Mouse (Mus musculus) small intestine, adult 2 months (tissue): ENCODE data around the gene Shf. TPM values are rescaled to one million over a fixed set of nuclear protein-coding genes. Genes with fewer than 3 reads are reported as not detected.

Experiments
- H3K27ac ChIP-seq: fragments of 200-500 bp; 2 replicates; pipeline ENCODE4 v1.5.1; 2012; ENCODE audit warnings: low read depth, low read length, control low read depth, inconsistent platforms; ENCODE audit not compliant: insufficient read depth
- H3K27me3 ChIP-seq: fragments of 200-500 bp; 2 replicates; pipeline ENCODE4 v1.6.1; 2012; ENCODE audit warnings: mild to moderate bottlenecking, moderate library complexity, low read length, inconsistent platforms; ENCODE audit not compliant: control insufficient read depth, insufficient read depth
- H3K36me3 ChIP-seq: fragments of 200-500 bp; 2 replicates; pipeline ENCODE4 v1.6.1; 2012; ENCODE audit warnings: mild to moderate bottlenecking, low read length, control low read depth, inconsistent platforms; ENCODE audit not compliant: control insufficient read depth, insufficient read depth
- H3K4me1 ChIP-seq: fragments of 200-500 bp; 2 replicates; pipeline ENCODE4 v1.6.1; 2012; ENCODE audit warnings: low read length, inconsistent platforms, mixed read lengths; ENCODE audit not compliant: control insufficient read depth, insufficient read depth, insufficient read length
- H3K4me3 ChIP-seq: fragments of 200-500 bp; 2 replicates; pipeline ENCODE4 v1.5.1; 2012; ENCODE audit warnings: low read depth, mild to moderate bottlenecking, control low read depth, inconsistent platforms, low read length, moderate library complexity
- CTCF ChIP-seq: fragments of 200-500 bp; IDR thresholded peaks from 2 replicates; pipeline ENCODE4 v1.5.1; 2012; ENCODE audit warnings: low read depth, mild to moderate bottlenecking, control low read depth, inconsistent platforms, low read length, moderate library complexity, mixed read lengths; ENCODE audit not compliant: insufficient replicate concordance, insufficient read length; ENCODE audit errors: extremely low read depth
- POLR2A ChIP-seq: fragments of 200-500 bp; IDR thresholded peaks from 2 replicates; pipeline ENCODE4 v1.6.1; 2012; ENCODE audit warnings: low read depth, mild to moderate bottlenecking, control low read depth, inconsistent platforms, low read length, moderate library complexity
- WGBS: fragments of 180-500 bp; shearing (Covaris S2); methylation state at CpG from one replicate; pipeline ENCODE4 v1.1.7; 2018; 5-methylcytosine and 5-hydroxymethylcytosine counted together
- polyA plus RNA-seq: library from polyadenylated mRNA; depleted of rRNA; stranded (reverse); fragments of >200 nt; gene quantifications from 2 replicates; pipeline ENCODE4 v1.2.3, GENCODE M21; 2012

Shf gene
- polyA plus RNA-seq, 1 experiment: 9.1 TPM

GRCm38 (mm10) chr2:122327986-122328385 is 41.0 kb downstream of the Shf start:
- 61% methylated on average over 3 of the region's 3 CpGs for WGBS
- TF ChIP-seq POLR2A (no peak), CTCF (no peak)
- Histone ChIP-seq H3K27me3 (no peaks in the 10 kb centered on the region), H3K4me1 (no peaks in the 10 kb centered on the region; the same call in 1 of the 2 replicates), H3K36me3 (no peaks in the 10 kb centered on the region), H3K27ac (no peak overlapping the region), H3K4me3 (no peak overlapping the region)

- WGBS: 78% methylated on average over 2 of the region's 2 CpGs
- Histone ChIP-seq H3K4me3 (no peak overlapping the region), H3K27ac (no peak overlapping the region), H3K27me3 (no peaks in the 10 kb centered on the region), H3K36me3 (no peaks in the 10 kb centered on the region), H3K4me1 (no peaks in the 10 kb centered on the region; the same call in 1 of the 2 replicates)
- TF ChIP-seq CTCF (no peak), POLR2A (no peak)
These were observed 43.6 kb downstream of the Shf start for GRCm38 (mm10) chr2:122325361-122325760.

DNA sequence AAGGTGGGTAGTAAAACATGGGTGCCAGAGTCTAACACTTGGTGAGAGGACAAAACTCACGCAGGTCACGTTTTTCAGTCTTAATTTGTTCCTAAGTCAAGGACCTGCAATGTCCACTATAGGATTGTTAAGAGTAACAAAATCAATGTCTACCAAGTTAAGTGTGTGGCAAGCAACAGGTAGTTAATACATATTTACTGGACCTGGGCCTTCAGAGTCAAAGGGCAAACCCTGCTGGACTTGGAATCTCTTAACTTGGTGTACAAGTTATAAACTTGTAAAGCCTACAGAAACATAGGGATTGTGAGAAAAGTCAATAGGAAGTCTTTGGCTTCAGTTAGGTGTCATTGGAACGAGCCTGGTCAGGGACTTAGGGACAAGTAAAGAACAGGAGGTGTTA is 44.4 kb downstream of the Shf start:
- Histone ChIP-seq H3K36me3 (no peaks in the 10 kb centered on the region), H3K4me3 (no peak overlapping the region), H3K4me1 (no peaks in the 10 kb centered on the region; the same call in 1 of the 2 replicates), H3K27me3 (no peaks in the 10 kb centered on the region), H3K27ac (no peak overlapping the region)
- WGBS: 73% methylated on average over 3 of the region's 3 CpGs
- TF ChIP-seq CTCF: no peak
- no peak for TF ChIP-seq POLR2A

DNA sequence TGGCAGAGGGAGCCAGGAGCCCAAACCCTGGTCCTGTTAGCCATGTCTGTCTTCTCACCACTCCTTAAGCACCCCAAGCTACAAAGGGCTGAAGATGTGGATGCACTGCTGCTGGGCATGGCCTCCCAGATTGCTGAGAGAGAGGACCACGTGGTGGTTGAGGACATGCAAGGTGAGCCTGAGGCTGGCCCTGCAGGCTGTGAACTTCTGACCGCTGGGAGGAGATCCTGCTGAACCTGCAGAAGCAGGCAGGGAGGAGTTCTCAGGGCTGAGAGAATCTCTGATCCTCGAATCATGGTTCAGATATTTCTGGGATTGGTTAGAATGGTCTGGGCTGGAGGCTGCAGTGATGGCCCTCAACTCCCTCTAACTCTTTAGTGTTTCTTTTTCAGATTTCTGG is 45.0 kb downstream of the Shf start:
- Histone ChIP-seq H3K4me3 (no peak overlapping the region), H3K36me3 (no peaks in the 10 kb centered on the region), H3K4me1 (no peaks in the 10 kb centered on the region; the same call in 1 of the 2 replicates), H3K27ac (no peak overlapping the region), H3K27me3 (no peaks in the 10 kb centered on the region)
- WGBS: 64% methylated on average over 3 of the region's 3 CpGs
- no peak for TF ChIP-seq CTCF
- TF ChIP-seq POLR2A: no peak

GRCm38 (mm10) chr2:122317384-122317783 is 51.6 kb downstream of the Shf start:
- H3K36me3 ChIP-seq: no peaks in the 10 kb centered on the region
- TF ChIP-seq POLR2A: no peak
- no peak for TF ChIP-seq CTCF
- 42% methylated on average over 4 of the region's 4 CpGs for WGBS
- no peak overlapping the region for H3K27ac ChIP-seq
- H3K27me3 ChIP-seq: peaks cover 5% of the 10 kb centered on the region; the same call in 1 of the 2 replicates
- no peak overlapping the region for H3K4me3 ChIP-seq
- peaks cover 7% of the 10 kb centered on the region for H3K4me1 ChIP-seq

DNA sequence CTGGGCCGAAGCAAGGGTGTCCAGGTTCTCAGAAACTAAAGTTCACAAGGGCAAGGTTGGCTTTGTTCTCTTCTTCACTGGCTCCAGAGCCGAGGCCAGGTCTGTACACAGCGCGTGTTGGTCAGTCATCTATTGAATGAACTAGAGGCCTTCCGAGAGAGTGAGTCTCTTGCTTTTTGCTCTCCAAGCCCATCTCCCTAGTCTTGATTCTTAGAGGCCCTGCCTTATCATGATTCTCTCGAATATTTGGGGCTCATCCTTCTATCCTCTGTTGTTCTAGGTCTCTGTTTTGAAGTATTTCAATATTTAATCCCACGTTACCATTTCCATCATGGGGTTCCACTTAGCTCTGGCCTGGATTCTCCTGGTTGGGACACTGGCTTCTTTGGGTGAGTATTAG is 53.6 kb downstream of the Shf start, which contains the start of gene Duox1:
Duox1 (plus strand) TSS at position 301 of the 400 bp plus-strand sequence.
- Histone ChIP-seq H3K4me1 (peaks cover 7% of the 10 kb centered on the region), H3K36me3 (no peaks in the 10 kb centered on the region), H3K27me3 (peaks cover 5% of the 10 kb centered on the region; the same call in 1 of the 2 replicates), H3K27ac (no peak within 1 kb of the TSS), H3K4me3 (no peak within 1 kb of the TSS)
- 89% methylated on average over 7 of the region's 7 CpGs for WGBS
- no peak for TF ChIP-seq POLR2A
- TF ChIP-seq CTCF: no peak

GRCm38 (mm10) chr2:122313536-122313935 is 55.4 kb downstream of the Shf start, which contains the start of gene Duoxa1:
Gene Duoxa1, minus strand, starts transcription at chr2:122313730.
- H3K27me3 ChIP-seq: peaks cover 5% of the 10 kb centered on the region; the same call in 1 of the 2 replicates
- no peaks in the 10 kb centered on the region for H3K36me3 ChIP-seq
- 6% methylated on average over 24 of the region's 24 CpGs for WGBS
- H3K4me3 ChIP-seq: peak within 1 kb of the TSS; percentile 57
- H3K4me1 ChIP-seq: peaks cover 7% of the 10 kb centered on the region
- TF ChIP-seq POLR2A: no peak
- no peak for TF ChIP-seq CTCF
- H3K27ac ChIP-seq: no peak within 1 kb of the TSS
